Mouse (Mus musculus) layer of hippocampus, postnatal 25 days (tissue): ENCODE results near the gene Krt222. TPM values are rescaled to one million over a fixed set of nuclear protein-coding genes. Genes with fewer than 3 reads are reported as not detected.
"Not testable (repeated sequence)": the region's sequence is repeated elsewhere in the genome, so short reads cannot be mapped to it uniquely, and the experiment has no call there.

Experiments
- DNase-seq, 2 experiments: peaks; one replicate each; pipeline ENCODE4 v3.0.0; 2022; ENCODE audit warnings: mixed read lengths in 2 of 2, low spot score in 1 of 2; ENCODE audit errors: extremely low spot score in 1 of 2
- total RNA-seq, 2 experiments: library from RNA; stranded (reverse); gene quantifications; 2 replicates each; pipeline ENCODE4 v1.2.3; 2021

Gene Krt222
- 10 to 100 TPM; 26.5 to 27.3 TPM for total RNA-seq

GRCm38 (mm10) chr11:99243820-99244374 is at the start of gene Krt222:
Krt222 (minus strand) TSS chr11:99244085.
- peak; percentile 12 to 28 for DNase-seq

GRCm38 (mm10) chr11:99292846-99293245 is 49.0 kb upstream of the Krt222 start:
- DNase-seq = peak in 1 of 2 experiments; percentile 16

- DNase-seq = no peak
Measured at GRCm38 (mm10) chr11:99284833-99285312, 41.0 kb upstream of the Krt222 start, which contains the start of gene Krt24. Krt24 (minus strand) TSS chr11:99285262.

GRCm38 (mm10) chr11:99284011-99284410 is 40.1 kb upstream of the Krt222 start:
- DNase-seq = no peak

- DNase-seq = no peak
Measured at GRCm38 (mm10) chr11:99283334-99283733, 39.4 kb upstream of the Krt222 start.

- no peak for DNase-seq
Measured at GRCm38 (mm10) chr11:99281116-99281515, 37.2 kb upstream of the Krt222 start.

- no peak for DNase-seq
Measured at GRCm38 (mm10) chr11:99279986-99280385, 36.1 kb upstream of the Krt222 start.

GRCm38 (mm10) chr11:99276786-99277185 is 32.9 kb upstream of the Krt222 start:
- no peak for DNase-seq

GRCm38 (mm10) chr11:99275624-99276023 is 31.7 kb upstream of the Krt222 start:
- DNase-seq = no peak

GRCm38 (mm10) chr11:99272721-99273120 is 28.8 kb upstream of the Krt222 start:
- no peak for DNase-seq

- DNase-seq = no peak
Measured at GRCm38 (mm10) chr11:99269192-99269591, 25.3 kb upstream of the Krt222 start.

GRCm38 (mm10) chr11:99265796-99266195 is 21.9 kb upstream of the Krt222 start:
- DNase-seq = no peak

GRCm38 (mm10) chr11:99265220-99265619 is 21.3 kb upstream of the Krt222 start:
- DNase-seq = peak; percentile 10 to 28

- DNase-seq = no peak
Measured at GRCm38 (mm10) chr11:99256213-99256612, 12.3 kb upstream of the Krt222 start.

- DNase-seq = no peak
Measured at GRCm38 (mm10) chr11:99255316-99255715, 11.4 kb upstream of the Krt222 start.

GRCm38 (mm10) chr11:99253893-99254292 is 10.0 kb upstream of the Krt222 start:
- no peak for DNase-seq

- no peak for DNase-seq
Measured at GRCm38 (mm10) chr11:99252671-99253070, 8.8 kb upstream of the Krt222 start.

- no peak for DNase-seq
Measured at GRCm38 (mm10) chr11:99250666-99251065, 6.8 kb upstream of the Krt222 start.

- DNase-seq = peak; percentile 20 to 22
Measured at GRCm38 (mm10) chr11:99250241-99250640, 6.4 kb upstream of the Krt222 start.

- DNase-seq = peak in 1 of 2 experiments; percentile 33
Measured at GRCm38 (mm10) chr11:99249115-99249514, 5.2 kb upstream of the Krt222 start.

- no peak for DNase-seq
Measured at GRCm38 (mm10) chr11:99247916-99248315, 4.0 kb upstream of the Krt222 start.

- not testable (repeated sequence) for DNase-seq
Measured at GRCm38 (mm10) chr11:99244519-99244918, 634 bp upstream of the Krt222 start.
